Mouse (Mus musculus): ENCODE measurements around the gene Evi5l. TPM values are rescaled to one million over a fixed set of nuclear protein-coding genes. Genes with fewer than 3 reads are reported as not detected.
A peak's percentile ranks its signal among the peaks of the same experiment; 100 is the strongest.

Gene Evi5l
- polyA plus RNA-seq (2015; fragmentation: Nextera tagmentation; extraction: Ambion mirVana) = 78.7 and 82.7 TPM in 2 replicates

- Histone ChIP-seq H3K9me3 (no peaks in the 10 kb centered on the region), H3K4me3 (peak within 1 kb of the TSS; percentile 92), H3K9ac (peak within 1 kb of the TSS; percentile 96), H3K27me3 (no peaks in the 10 kb centered on the region), H3K4me2 (peak within 1 kb of the TSS; percentile 76), H3K36me3 (peaks cover 15% of the 10 kb centered on the region; the same call in 1 of the 2 replicates), H3K4me1 (replicated peaks) (peaks cover 46% of the 10 kb centered on the region), H3K27ac (replicated peaks) (peak within 1 kb of the TSS; percentile 87)
- WGBS = under 1% methylated on average over 46 of the region's 51 CpGs
- peak; percentile 98 for ATAC-seq (ENCODE audit: low read depth)
These were observed at the start of gene Evi5l for GRCm38 (mm10) chr8:4165852-4166751. Gene Evi5l (plus strand): TSS chr8:4166567.

- ATAC-seq (ENCODE audit: low read depth) = no peak
- Histone ChIP-seq H3K27me3 (no peaks in the 10 kb centered on the region), H3K9me3 (no peaks in the 10 kb centered on the region), H3K4me2 (no peak within 1 kb of the TSS), H3K4me1 (replicated peaks) (no peaks in the 10 kb centered on the region), H3K27ac (replicated peaks) (no peak within 1 kb of the TSS), H3K4me3 (no peak within 1 kb of the TSS), H3K36me3 (no peaks in the 10 kb centered on the region), H3K9ac (no peak within 1 kb of the TSS)
- 87% methylated on average over 10 of the region's 10 CpGs for WGBS
These were observed 32.6 kb upstream of the Evi5l start, which contains the start of gene Cd209g for GRCm38 (mm10) chr8:4133798-4134197. Gene Cd209g (plus strand): TSS chr8:4134098.

- Histone ChIP-seq H3K4me2 (peak overlapping the region; percentile 26; the same call in 1 of the 2 replicates), H3K9ac (0 out of 2 replicates have a peak overlapping the region, but pooled peaks have one; percentile 26), H3K27ac (replicated peaks) (no peak overlapping the region), H3K36me3 (no peaks in the 10 kb centered on the region), H3K4me1 (replicated peaks) (no peaks in the 10 kb centered on the region), H3K9me3 (no peaks in the 10 kb centered on the region), H3K27me3 (peaks cover 4% of the 10 kb centered on the region), H3K4me3 (no peak overlapping the region)
- ATAC-seq (ENCODE audit: low read depth) = peak; percentile 73; the same call in 1 of the 2 replicates
- 11% methylated on average over 12 of the region's 12 CpGs for WGBS
These were observed 26.4 kb upstream of the Evi5l start for GRCm38 (mm10) chr8:4139660-4140646.

GRCm38 (mm10) chr8:4141721-4142120 lies 24.6 kb upstream of the Evi5l start:
- Histone ChIP-seq H3K9ac (no peak overlapping the region), H3K36me3 (no peaks in the 10 kb centered on the region), H3K4me3 (no peak overlapping the region), H3K27ac (replicated peaks) (no peak overlapping the region), H3K4me1 (replicated peaks) (no peaks in the 10 kb centered on the region), H3K27me3 (peaks cover 4% of the 10 kb centered on the region), H3K4me2 (no peak overlapping the region), H3K9me3 (no peaks in the 10 kb centered on the region)
- 65% methylated on average over 3 of the region's 3 CpGs for WGBS
- no peak for ATAC-seq (ENCODE audit: low read depth)

GRCm38 (mm10) chr8:4147272-4147671 lies 19.1 kb upstream of the Evi5l start:
- Histone ChIP-seq H3K27ac (replicated peaks) (no peak overlapping the region), H3K9me3 (peaks cover 14% of the 10 kb centered on the region; the same call in 1 of the 2 replicates), H3K36me3 (no peaks in the 10 kb centered on the region), H3K9ac (no peak overlapping the region), H3K4me1 (replicated peaks) (no peaks in the 10 kb centered on the region), H3K27me3 (no peaks in the 10 kb centered on the region), H3K4me3 (no peak overlapping the region), H3K4me2 (no peak overlapping the region)
- no peak for ATAC-seq (ENCODE audit: low read depth)
- WGBS = 25% methylated on average over 1 of the region's 1 CpGs

GRCm38 (mm10) chr8:4154878-4155277 lies 11.5 kb upstream of the Evi5l start:
- no peak overlapping the region for H3K9ac ChIP-seq
- no peak overlapping the region for H3K27ac ChIP-seq (replicated peaks)
- no peak for ATAC-seq (ENCODE audit: low read depth)
- H3K36me3 ChIP-seq = no peaks in the 10 kb centered on the region
- H3K4me3 ChIP-seq = no peak overlapping the region
- H3K9me3 ChIP-seq = peaks cover 11% of the 10 kb centered on the region; the same call in 1 of the 2 replicates
- H3K27me3 ChIP-seq = no peaks in the 10 kb centered on the region
- H3K4me2 ChIP-seq = no peak overlapping the region
- no peaks in the 10 kb centered on the region for H3K4me1 ChIP-seq (replicated peaks)

GRCm38 (mm10) chr8:4162786-4163185 lies 3.6 kb upstream of the Evi5l start:
- no peaks in the 10 kb centered on the region for H3K36me3 ChIP-seq
- H3K4me1 ChIP-seq (replicated peaks) = peaks cover 13% of the 10 kb centered on the region
- no peak for ATAC-seq (ENCODE audit: low read depth)
- H3K9ac ChIP-seq = no peak overlapping the region
- H3K4me2 ChIP-seq = no peak overlapping the region
- H3K9me3 ChIP-seq = no peaks in the 10 kb centered on the region
- no peak overlapping the region for H3K4me3 ChIP-seq
- H3K27ac ChIP-seq (replicated peaks) = no peak overlapping the region
- 60% methylated on average over 4 of the region's 4 CpGs for WGBS
- no peaks in the 10 kb centered on the region for H3K27me3 ChIP-seq

GRCm38 (mm10) chr8:4165176-4165851 lies 1.1 kb upstream of the Evi5l start:
- ATAC-seq (ENCODE audit: low read depth) = no peak; the same call in 1 of the 2 replicates
- Histone ChIP-seq H3K4me1 (replicated peaks) (peaks cover 38% of the 10 kb centered on the region), H3K9ac (peak overlapping the region; percentile 70), H3K9me3 (no peaks in the 10 kb centered on the region), H3K36me3 (peaks cover 12% of the 10 kb centered on the region; the same call in 1 of the 2 replicates), H3K4me2 (peak overlapping the region; percentile 51), H3K27ac (replicated peaks) (peak overlapping the region; percentile 87), H3K4me3 (peak overlapping the region; percentile 42), H3K27me3 (no peaks in the 10 kb centered on the region)
- WGBS = 5% methylated on average over 12 of the region's 13 CpGs

- peaks cover 24% of the 10 kb centered on the region; the same call in 1 of the 2 replicates for H3K36me3 ChIP-seq
- peak overlapping the region; percentile 96 for H3K9ac ChIP-seq
- peak overlapping the region; percentile 76 for H3K4me2 ChIP-seq
- ATAC-seq (ENCODE audit: low read depth) = peak; percentile 13
- 5% methylated on average over 10 of the region's 10 CpGs for WGBS
- H3K27me3 ChIP-seq = no peaks in the 10 kb centered on the region
- peak overlapping the region; percentile 92 for H3K4me3 ChIP-seq
- no peaks in the 10 kb centered on the region for H3K9me3 ChIP-seq
- peaks cover 46% of the 10 kb centered on the region for H3K4me1 ChIP-seq (replicated peaks)
- H3K27ac ChIP-seq (replicated peaks) = peak overlapping the region; percentile 80
These were observed 636 bp downstream of the Evi5l start for GRCm38 (mm10) chr8:4166881-4167525.

- H3K9ac ChIP-seq = 0 out of 2 replicates have a peak overlapping the region, but pooled peaks have one; percentile 96
- peak overlapping the region; percentile 92; the same call in 1 of the 2 replicates for H3K4me3 ChIP-seq
- no peaks in the 10 kb centered on the region for H3K9me3 ChIP-seq
- no peaks in the 10 kb centered on the region for H3K27me3 ChIP-seq
- no peak overlapping the region for H3K27ac ChIP-seq (replicated peaks)
- WGBS = 88% methylated on average over 1 of the region's 1 CpGs
- H3K36me3 ChIP-seq = peaks cover 26% of the 10 kb centered on the region; the same call in 1 of the 2 replicates
- peak overlapping the region; percentile 76 for H3K4me2 ChIP-seq
- peaks cover 46% of the 10 kb centered on the region for H3K4me1 ChIP-seq (replicated peaks)
- no peak for ATAC-seq (ENCODE audit: low read depth)
These were observed 1.6 kb downstream of the Evi5l start for GRCm38 (mm10) chr8:4167918-4168317.

- 65% methylated on average over 3 of the region's 3 CpGs for WGBS
These were observed 6.1 kb downstream of the Evi5l start for GRCm38 (mm10) chr8:4172486-4172885.

More at GRCm38 (mm10) chr8:4172486-4172885, 6.1 kb downstream of the Evi5l start:
- no peak overlapping the region for H3K4me3 ChIP-seq
- no peaks in the 10 kb centered on the region for H3K9me3 ChIP-seq
- H3K9ac ChIP-seq = no peak overlapping the region
- H3K4me2 ChIP-seq = no peak overlapping the region
- H3K4me1 ChIP-seq (replicated peaks) = peaks cover 36% of the 10 kb centered on the region
- no peak overlapping the region for H3K27ac ChIP-seq (replicated peaks)
- no peak for ATAC-seq (ENCODE audit: low read depth)
- H3K36me3 ChIP-seq = peaks cover 52% of the 10 kb centered on the region
- H3K27me3 ChIP-seq = no peaks in the 10 kb centered on the region

Data from neural tube, embryonic 13.5 days (tissue).